Mouse (Mus musculus) ZHBTc4 (cell line): ENCODE results near the gene Abr.

Experiments
- DNase-seq: peaks from one replicate; pipeline ENCODE4 v3.0.0-alpha.2; 2011; ENCODE audit warnings: low read depth, low spot score

The Abr gene

GRCm38 (mm10) chr11:76459489-76459888, 162.6 kb downstream of the Abr start:
- no peak for DNase-seq

GRCm38 (mm10) chr11:76458730-76459129, 163.4 kb downstream of the Abr start:
- no peak for DNase-seq

- no peak for DNase-seq
Observed at GRCm38 (mm10) chr11:76456897-76457296, 165.2 kb downstream of the Abr start.

- peak; percentile 91 for DNase-seq
Observed at GRCm38 (mm10) chr11:76456233-76456632, 165.9 kb downstream of the Abr start.

GRCm38 (mm10) chr11:76454492-76454891, 167.6 kb downstream of the Abr start:
- peak; percentile 84 for DNase-seq

GRCm38 (mm10) chr11:76450202-76450561, 171.9 kb downstream of the Abr start:
- DNase-seq = no peak

GRCm38 (mm10) chr11:76449520-76450201, 172.5 kb downstream of the Abr start:
- no peak for DNase-seq

- peak; percentile 86 for DNase-seq
Observed at GRCm38 (mm10) chr11:76446251-76446650, 175.9 kb downstream of the Abr start.

GRCm38 (mm10) chr11:76445459-76445858, 176.7 kb downstream of the Abr start:
- DNase-seq = no peak

- DNase-seq = no peak
Observed at GRCm38 (mm10) chr11:76439666-76440065, 182.4 kb downstream of the Abr start.

- peak; percentile 86 for DNase-seq
Observed at GRCm38 (mm10) chr11:76436864-76437437, 185.2 kb downstream of the Abr start.

GRCm38 (mm10) chr11:76436009-76436408, 186.1 kb downstream of the Abr start:
- no peak for DNase-seq

GRCm38 (mm10) chr11:76429966-76430631, 192.0 kb downstream of the Abr start:
- no peak for DNase-seq

GRCm38 (mm10) chr11:76429556-76429955, 192.6 kb downstream of the Abr start:
- no peak for DNase-seq

- peak; percentile 39 for DNase-seq
Observed at GRCm38 (mm10) chr11:76429046-76429445, 193.1 kb downstream of the Abr start.

- no peak for DNase-seq
Observed at GRCm38 (mm10) chr11:76427781-76428180, 194.3 kb downstream of the Abr start.

- DNase-seq = no peak
Observed at GRCm38 (mm10) chr11:76425749-76426148, 196.4 kb downstream of the Abr start.

- DNase-seq = no peak
Observed at GRCm38 (mm10) chr11:76420896-76421295, 201.2 kb downstream of the Abr start.

GRCm38 (mm10) chr11:76419179-76419578, 202.9 kb downstream of the Abr start:
- no peak for DNase-seq

- no peak for DNase-seq
Observed at GRCm38 (mm10) chr11:76418423-76418822, 203.7 kb downstream of the Abr start.

- no peak for DNase-seq
Observed at GRCm38 (mm10) chr11:76415985-76416384, 206.1 kb downstream of the Abr start.

- no peak for DNase-seq
Observed at GRCm38 (mm10) chr11:76415001-76415400, 207.1 kb downstream of the Abr start.

- peak; percentile 57 for DNase-seq
Observed at GRCm38 (mm10) chr11:76413202-76413601, 208.9 kb downstream of the Abr start.
